Mouse (Mus musculus): ENCODE data around the gene Ppp1r10. TPM values are rescaled to one million over a fixed set of nuclear protein-coding genes. Genes with fewer than 3 reads are reported as not detected.

Ppp1r10 gene
- total and polyA plus RNA-seq, 3 experiments = 14.5 to 70.3 (median 31.6) TPM

- peak in 1 of 2 experiments; percentile 49; a peak in 2 of 4 replicates for TF ChIP-seq CTCF (conservative IDR thresholded peaks at IDR 0.05 in 1 of 2, IDR thresholded peaks at IDR 0.05 in 1 of 2; ENCODE audit: low read depth in 2 of 2, low read length in 2 of 2)
- TF ChIP-seq TBP (conservative IDR thresholded peaks at IDR 0.05; ENCODE audit: low read depth, low read length) = no peak
- TF ChIP-seq ZNF384 (IDR thresholded peaks at IDR 0.05; ENCODE audit: low read depth, low read length) = no peak
- H3K4me2 ChIP-seq (ENCODE audit: insufficient read depth, low read depth, poor library complexity, severe bottlenecking) = peak overlapping the region; percentile 79
- no peaks in the 10 kb centered on the region for H3K27me3 ChIP-seq (replicated peaks)
- H3K79me2 ChIP-seq (replicated peaks; ENCODE audit: control insufficient read depth, extremely low read depth, insufficient read depth, poor library complexity, severe bottlenecking) = peaks cover 40% of the 10 kb centered on the region
- peak overlapping the region; percentile 98 for H3K9ac ChIP-seq (ENCODE audit: insufficient read depth, low read depth)
- H3K9me3 ChIP-seq (replicated peaks; ENCODE audit: low read length) = no peaks in the 10 kb centered on the region
- H3K36me3 ChIP-seq (replicated peaks in 1 of 2; ENCODE audit: control insufficient read depth in 1 of 2, insufficient read depth in 1 of 2, low read length in 1 of 2) = peaks cover 38 to 59% of the 10 kb centered on the region in 2 experiments
- peak overlapping the region; percentile 77 to 92 (median 89) for H3K4me3 ChIP-seq (replicated peaks in 1 of 3; ENCODE audit: low read depth in 2 of 3, low read length in 2 of 3, poor library complexity in 1 of 3)
- dilution Hi-C loops (cut with MboI; ENCODE audit: extremely low pct_ligation_motif_present, extremely low pct_unique_long_range_greater_than_20kb, low sequenced_read_pairs) = no loop called here
- DNase-seq (ENCODE audit: extremely low read depth) = peak; percentile 45
- H3K27ac ChIP-seq (ENCODE audit: insufficient read depth, low read depth) = no peak overlapping the region
- in situ Hi-C loops (cut with MboI; ENCODE audit: low pct_ligation_motif_present, low pct_unique_long_range_greater_than_20kb, low sequenced_read_pairs) = no loop called here
- peaks cover 3 to 46% of the 10 kb centered on the region in 2 experiments; a peak in 3 of 4 replicates for H3K4me1 ChIP-seq (ENCODE audit: control insufficient read depth in 1 of 2, insufficient read depth in 2 of 2)
These were observed 1.3 kb upstream of the Ppp1r10 start for GRCm38 (mm10) chr17:35914975-35915374.

GRCm38 (mm10) chr17:35915538-35916296 is 517 bp upstream of the Ppp1r10 start:
- Histone ChIP-seq H3K36me3 (replicated peaks in 1 of 2; ENCODE audit: control insufficient read depth in 1 of 2, insufficient read depth in 1 of 2, low read length in 1 of 2) (peaks cover 40 to 64% of the 10 kb centered on the region in 2 experiments), H3K79me2 (replicated peaks; ENCODE audit: control insufficient read depth, extremely low read depth, insufficient read depth, poor library complexity, severe bottlenecking) (peaks cover 42% of the 10 kb centered on the region), H3K27ac (ENCODE audit: insufficient read depth, low read depth) (peak overlapping the region; percentile 91), H3K9ac (ENCODE audit: insufficient read depth, low read depth) (peak overlapping the region; percentile 98), H3K4me1 (ENCODE audit: control insufficient read depth in 1 of 2, insufficient read depth in 2 of 2) (peaks cover 3 to 50% of the 10 kb centered on the region in 2 experiments; a peak in 3 of 4 replicates), H3K9me3 (replicated peaks; ENCODE audit: low read length) (no peaks in the 10 kb centered on the region), H3K4me2 (ENCODE audit: insufficient read depth, low read depth, poor library complexity, severe bottlenecking) (peak overlapping the region; percentile 79), H3K4me3 (replicated peaks in 1 of 3; ENCODE audit: low read depth in 2 of 3, low read length in 2 of 3, poor library complexity in 1 of 3) (peak overlapping the region; percentile 77 to 92 (median 89)), H3K27me3 (replicated peaks) (no peaks in the 10 kb centered on the region)
- in situ Hi-C loops (cut with MboI; ENCODE audit: low pct_ligation_motif_present, low pct_unique_long_range_greater_than_20kb, low sequenced_read_pairs) (no loop called here), dilution Hi-C loops (cut with MboI; ENCODE audit: extremely low pct_ligation_motif_present, extremely low pct_unique_long_range_greater_than_20kb, low sequenced_read_pairs) (no loop called here)
- DNase-seq (ENCODE audit: extremely low read depth) = peak; percentile 45
- peak; percentile 37; the same call in 1 of the 2 replicates for TF ChIP-seq CHD2 (IDR thresholded peaks at IDR 0.05; ENCODE audit: low read length)
- peak; percentile 43; the same call in 1 of the 2 replicates for TF ChIP-seq MYC (IDR thresholded peaks at IDR 0.05; ENCODE audit: low read depth, low read length)
- TF ChIP-seq BHLHE40 (IDR thresholded peaks at IDR 0.05; ENCODE audit: low read depth, low read length) = no peak
- TF ChIP-seq MAZ (IDR thresholded peaks at IDR 0.05; ENCODE audit: low read depth, low read length) = no peak
- TF ChIP-seq CHD1 (IDR thresholded peaks at IDR 0.05; ENCODE audit: low read depth, low read length) = peak; percentile 95

- H3K4me3 ChIP-seq (replicated peaks in 1 of 3; ENCODE audit: low read depth in 2 of 3, low read length in 2 of 3, poor library complexity in 1 of 3) = peak overlapping the region; percentile 63 to 78 (median 77)
- H3K9ac ChIP-seq (ENCODE audit: insufficient read depth, low read depth) = peak overlapping the region; percentile 100
- no peaks in the 10 kb centered on the region for H3K9me3 ChIP-seq (replicated peaks; ENCODE audit: low read length)
- dilution Hi-C loops (cut with MboI; ENCODE audit: extremely low pct_ligation_motif_present, extremely low pct_unique_long_range_greater_than_20kb, low sequenced_read_pairs) = no loop called here
- peaks cover 47% of the 10 kb centered on the region for H3K79me2 ChIP-seq (replicated peaks; ENCODE audit: control insufficient read depth, extremely low read depth, insufficient read depth, poor library complexity, severe bottlenecking)
- no peaks in the 10 kb centered on the region for H3K27me3 ChIP-seq (replicated peaks)
- in situ Hi-C loops (cut with MboI; ENCODE audit: low pct_ligation_motif_present, low pct_unique_long_range_greater_than_20kb, low sequenced_read_pairs) = no loop called here
- H3K4me2 ChIP-seq (ENCODE audit: insufficient read depth, low read depth, poor library complexity, severe bottlenecking) = peak overlapping the region; percentile 97; the same call in 1 of the 2 replicates
- H3K4me1 ChIP-seq (ENCODE audit: control insufficient read depth in 1 of 2, insufficient read depth in 2 of 2) = peaks cover 6 to 55% of the 10 kb centered on the region in 2 experiments; a peak in 3 of 4 replicates
- H3K27ac ChIP-seq (ENCODE audit: insufficient read depth, low read depth) = peak overlapping the region; percentile 63
- TF ChIP-seq NRF1 (IDR thresholded peaks at IDR 0.05; ENCODE audit: low read depth, low read length) (no peak), SMC3 (IDR thresholded peaks at IDR 0.05; ENCODE audit: low read depth, low read length) (no peak), POLR2A (IDR thresholded peaks at IDR 0.05; ENCODE audit: low read depth, low read length) (no peak), TBP (conservative IDR thresholded peaks at IDR 0.05; ENCODE audit: low read depth, low read length) (no peak), MAZ (IDR thresholded peaks at IDR 0.05; ENCODE audit: low read depth, low read length) (no peak), USF1 (IDR thresholded peaks at IDR 0.05; ENCODE audit: low read depth, low read length) (no peak), ZNF384 (IDR thresholded peaks at IDR 0.05; ENCODE audit: low read depth, low read length) (no peak), HCFC1 (IDR thresholded peaks at IDR 0.05; ENCODE audit: low read depth, low read length) (no peak), ELF1 (IDR thresholded peaks at IDR 0.05; ENCODE audit: low read depth, low read length) (no peak), NELFE (IDR thresholded peaks at IDR 0.05; ENCODE audit: low read depth, low read length) (no peak)
- DNase-seq (ENCODE audit: extremely low read depth) = peak; percentile 37
- peaks cover 29 to 57% of the 10 kb centered on the region in 2 experiments for H3K36me3 ChIP-seq (replicated peaks in 1 of 2; ENCODE audit: control insufficient read depth in 1 of 2, insufficient read depth in 1 of 2, low read length in 1 of 2)
These were observed 869 bp downstream of the Ppp1r10 start for GRCm38 (mm10) chr17:35917143-35917462.

Data from CH12.LX (cell line).